Mouse (Mus musculus): ENCODE data around the gene Chrna4.

Gene Chrna4

GRCm38 (mm10) chr2:181043437-181043836, at the start of gene Chrna4:
Gene Chrna4 (minus strand): TSS chr2:181043546.
- DNase-seq (ENCODE audit: low spot score) = no peak

- DNase-seq (ENCODE audit: low spot score) = no peak
Measured at GRCm38 (mm10) chr2:181090123-181090522, 46.8 kb upstream of the Chrna4 start.

GRCm38 (mm10) chr2:181084997-181085396, 41.7 kb upstream of the Chrna4 start:
- DNase-seq (ENCODE audit: low spot score) = no peak

GRCm38 (mm10) chr2:181083945-181084344, 40.6 kb upstream of the Chrna4 start:
- no peak for DNase-seq (ENCODE audit: low spot score)

GRCm38 (mm10) chr2:181080886-181081285, 37.5 kb upstream of the Chrna4 start:
- no peak for DNase-seq (ENCODE audit: low spot score)

GRCm38 (mm10) chr2:181079518-181079917, 36.2 kb upstream of the Chrna4 start:
- DNase-seq (ENCODE audit: low spot score) = no peak

GRCm38 (mm10) chr2:181078908-181079307, 35.6 kb upstream of the Chrna4 start:
- no peak for DNase-seq (ENCODE audit: low spot score)

- no peak for DNase-seq (ENCODE audit: low spot score)
Measured at GRCm38 (mm10) chr2:181075501-181075900, 32.2 kb upstream of the Chrna4 start.

- DNase-seq (ENCODE audit: low spot score) = no peak
Measured at GRCm38 (mm10) chr2:181072403-181072714, 29.0 kb upstream of the Chrna4 start.

GRCm38 (mm10) chr2:181071706-181072402, 28.5 kb upstream of the Chrna4 start:
- peak; percentile 85 for DNase-seq (ENCODE audit: low spot score)

- DNase-seq (ENCODE audit: low spot score) = no peak
Measured at GRCm38 (mm10) chr2:181070136-181070535, 26.8 kb upstream of the Chrna4 start.

GRCm38 (mm10) chr2:181068499-181068898, 25.2 kb upstream of the Chrna4 start:
- DNase-seq (ENCODE audit: low spot score) = no peak

- DNase-seq (ENCODE audit: low spot score) = no peak
Measured at GRCm38 (mm10) chr2:181065827-181066226, 22.5 kb upstream of the Chrna4 start.

- peak; percentile 92 for DNase-seq (ENCODE audit: low spot score)
Measured at GRCm38 (mm10) chr2:181060127-181060526, 16.8 kb upstream of the Chrna4 start.

GRCm38 (mm10) chr2:181058193-181058592, 14.8 kb upstream of the Chrna4 start:
- no peak for DNase-seq (ENCODE audit: low spot score)

GRCm38 (mm10) chr2:181057341-181057740, 14.0 kb upstream of the Chrna4 start:
- no peak for DNase-seq (ENCODE audit: low spot score)

GRCm38 (mm10) chr2:181052171-181052570, 8.8 kb upstream of the Chrna4 start:
- DNase-seq (ENCODE audit: low spot score) = no peak

- no peak for DNase-seq (ENCODE audit: low spot score)
Measured at GRCm38 (mm10) chr2:181048986-181049385, 5.6 kb upstream of the Chrna4 start.

- no peak for DNase-seq (ENCODE audit: low spot score)
Measured at GRCm38 (mm10) chr2:181048252-181048945, 5.1 kb upstream of the Chrna4 start.

- no peak for DNase-seq (ENCODE audit: low spot score)
Measured at GRCm38 (mm10) chr2:181044001-181044400, 655 bp upstream of the Chrna4 start.

GRCm38 (mm10) chr2:181042376-181042775, 970 bp downstream of the Chrna4 start:
- DNase-seq (ENCODE audit: low spot score) = no peak

GRCm38 (mm10) chr2:181041941-181042340, 1.4 kb downstream of the Chrna4 start:
- no peak for DNase-seq (ENCODE audit: low spot score)

- no peak for DNase-seq (ENCODE audit: low spot score)
Measured at GRCm38 (mm10) chr2:181039356-181039680, 4.0 kb downstream of the Chrna4 start.
